Mouse (Mus musculus) ES-CJ7 (cell line): Measurements from ENCODE around the gene Neurog3.
A peak's percentile ranks its signal among the peaks of the same experiment; 100 is the strongest.

Source experiments
- DNase-seq: peaks from one replicate; pipeline ENCODE4 v3.0.0; 2011; ENCODE audit warnings: low read depth, low spot score

Neurog3 gene

DNA sequence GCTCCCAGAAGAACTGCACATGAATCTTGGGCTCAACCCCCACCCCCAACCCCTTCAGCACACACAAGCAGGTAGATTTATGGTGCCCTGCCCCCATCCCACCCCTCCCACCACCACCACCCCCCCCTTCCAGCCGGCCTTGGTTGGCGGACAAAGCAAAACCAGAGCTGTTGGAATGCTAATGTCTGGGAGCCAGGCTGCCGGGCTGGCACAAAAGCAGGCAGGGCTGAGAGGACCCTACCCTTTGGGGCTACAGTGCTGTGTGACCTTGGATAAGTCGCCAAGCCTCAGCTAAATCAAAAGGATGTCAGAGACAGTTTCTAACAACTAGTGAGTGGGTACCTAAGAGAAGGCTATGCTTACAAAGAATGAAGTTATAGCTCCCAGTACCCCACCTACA, 4.3 kb downstream of the Neurog3 start:
- peak; percentile 77 for DNase-seq

DNA sequence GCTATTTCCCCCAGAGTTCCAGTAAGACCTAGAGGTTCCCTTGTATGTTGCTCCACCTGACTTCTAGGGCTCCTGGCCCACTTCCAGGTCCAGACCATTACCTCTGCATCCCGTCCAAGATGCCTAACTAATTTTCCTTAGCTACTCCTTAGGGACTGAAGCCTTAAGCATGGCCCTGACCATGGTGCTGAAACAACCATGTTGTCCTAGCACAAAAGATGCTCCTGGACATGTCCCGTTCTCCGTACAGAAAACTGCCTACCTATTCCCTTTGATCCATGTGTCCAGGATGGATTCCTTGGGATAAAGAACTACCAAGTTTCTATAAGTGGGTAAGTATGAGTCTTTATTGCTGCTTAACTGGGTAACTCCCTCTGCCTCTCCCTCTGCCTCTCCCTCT, 5.2 kb downstream of the Neurog3 start:
- peak; percentile 80 for DNase-seq

DNA sequence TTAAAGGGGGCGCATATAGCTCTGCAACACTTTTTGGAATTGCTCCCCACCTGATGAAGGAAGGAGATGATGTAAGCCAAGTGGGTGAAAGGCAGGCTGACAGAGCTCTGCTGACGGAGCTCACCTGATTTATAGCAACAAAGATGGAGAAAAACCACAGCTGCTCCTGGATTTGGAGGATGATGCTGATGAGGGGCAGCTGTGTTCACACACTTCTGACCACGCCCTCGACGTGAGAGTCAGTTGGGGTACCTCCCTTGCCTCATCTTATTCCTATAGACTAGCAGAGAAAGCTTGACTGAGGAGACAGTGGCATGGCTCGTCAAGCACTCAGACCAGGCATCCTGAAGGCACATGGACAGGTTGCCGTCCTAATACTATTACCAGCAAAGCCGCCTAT, 10.9 kb downstream of the Neurog3 start, which contains the start of gene Fam241b:
Gene Fam241b, minus strand, starts transcription at position 101 of the 400 bp plus-strand sequence.
- no peak for DNase-seq

DNA sequence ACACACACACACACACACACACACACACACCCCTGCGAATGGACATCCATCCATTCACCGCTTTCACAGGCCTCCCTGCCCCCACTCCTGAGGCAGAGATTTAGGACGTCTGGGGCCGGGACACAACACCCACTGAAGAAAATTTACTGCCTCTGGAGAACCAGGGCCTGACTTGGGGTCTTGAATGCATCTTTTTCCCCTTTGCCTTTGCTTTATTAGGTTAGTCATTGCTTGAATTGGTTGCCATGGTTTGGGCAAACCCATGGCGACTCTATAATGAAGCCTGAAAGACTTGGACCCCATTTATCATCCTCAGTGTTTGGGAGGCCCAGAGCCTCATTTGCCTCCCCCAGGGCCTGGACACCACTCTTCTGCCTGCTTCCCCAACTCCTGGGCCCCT, 13.1 kb downstream of the Neurog3 start:
- no peak for DNase-seq

DNA sequence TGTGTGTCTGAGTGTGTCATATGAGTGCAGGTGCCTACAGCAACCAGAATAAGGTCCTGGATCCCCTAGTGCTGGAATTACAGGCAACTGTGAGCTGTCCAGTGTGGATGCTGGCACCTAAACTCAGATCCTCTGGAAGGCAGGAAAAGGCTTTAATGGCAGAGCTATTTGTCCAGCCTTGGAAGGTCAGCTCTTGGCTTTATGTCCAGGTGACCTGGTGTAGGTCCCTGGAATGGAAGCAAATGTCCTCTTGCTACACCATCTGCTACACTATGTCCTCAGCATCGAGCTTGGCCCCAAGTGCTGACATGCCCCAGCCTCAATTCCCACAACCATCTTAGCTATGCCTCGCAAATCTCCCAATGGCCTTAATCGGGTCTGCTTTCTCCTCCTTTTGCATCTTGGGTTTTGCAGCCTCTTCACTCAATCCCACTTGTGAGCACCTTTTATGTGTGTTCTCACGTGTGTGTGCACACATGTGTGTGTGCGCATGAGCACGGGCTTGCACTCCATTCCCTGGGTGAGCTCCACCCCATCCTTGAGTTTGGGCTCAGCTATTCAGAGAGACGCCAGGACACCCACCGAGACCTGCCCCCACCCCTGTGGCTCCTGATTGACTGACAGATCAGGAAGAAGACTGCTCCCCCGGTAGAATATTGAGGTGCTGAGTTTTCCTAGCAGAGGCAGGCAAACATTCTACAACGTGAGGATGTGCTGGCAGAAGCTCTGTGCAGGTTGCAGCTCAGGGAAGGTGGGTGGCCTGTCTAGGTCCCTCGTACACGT, 14.8 kb downstream of the Neurog3 start:
- no peak for DNase-seq

DNA sequence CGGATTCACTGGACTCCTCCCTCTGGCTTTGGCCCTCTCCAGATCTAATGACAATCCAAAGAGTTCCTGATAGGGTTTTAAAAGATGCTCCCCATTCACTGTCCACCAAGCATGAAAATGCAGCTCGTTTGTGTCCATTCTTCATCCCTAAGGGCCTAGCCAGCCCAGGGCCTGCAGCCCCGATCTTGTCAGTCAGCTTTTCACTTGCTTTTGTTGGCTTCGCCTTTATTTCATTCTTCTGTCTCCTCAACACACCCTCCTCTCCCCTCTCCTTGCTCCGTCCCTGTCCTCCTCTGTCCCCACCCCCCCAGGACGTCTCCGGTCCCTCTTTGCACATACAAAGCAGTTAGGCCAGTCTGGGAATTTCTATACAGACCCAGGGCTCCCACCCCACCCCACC, 17.0 kb downstream of the Neurog3 start:
- DNase-seq: no peak

DNA sequence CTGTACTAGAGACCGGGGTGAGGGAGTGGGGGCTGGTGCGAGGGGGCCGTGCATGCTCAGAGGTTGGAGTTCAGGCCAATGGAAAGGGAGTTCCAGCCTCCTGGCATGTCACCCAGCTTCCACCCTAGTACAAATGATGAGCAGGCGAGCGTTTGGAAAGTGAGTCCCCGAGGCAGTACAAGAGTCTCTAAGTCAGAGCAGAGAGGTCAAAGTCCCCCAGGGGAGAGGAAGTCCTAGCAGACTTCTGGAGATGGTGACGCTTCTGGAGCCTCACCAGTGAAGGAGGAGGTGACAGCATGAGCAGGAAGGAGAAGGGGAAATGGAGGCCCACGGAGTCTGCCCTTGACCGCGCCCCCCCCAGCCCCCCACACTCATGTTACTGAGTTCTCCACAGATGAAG, 29.5 kb downstream of the Neurog3 start:
- DNase-seq: no peak

DNA sequence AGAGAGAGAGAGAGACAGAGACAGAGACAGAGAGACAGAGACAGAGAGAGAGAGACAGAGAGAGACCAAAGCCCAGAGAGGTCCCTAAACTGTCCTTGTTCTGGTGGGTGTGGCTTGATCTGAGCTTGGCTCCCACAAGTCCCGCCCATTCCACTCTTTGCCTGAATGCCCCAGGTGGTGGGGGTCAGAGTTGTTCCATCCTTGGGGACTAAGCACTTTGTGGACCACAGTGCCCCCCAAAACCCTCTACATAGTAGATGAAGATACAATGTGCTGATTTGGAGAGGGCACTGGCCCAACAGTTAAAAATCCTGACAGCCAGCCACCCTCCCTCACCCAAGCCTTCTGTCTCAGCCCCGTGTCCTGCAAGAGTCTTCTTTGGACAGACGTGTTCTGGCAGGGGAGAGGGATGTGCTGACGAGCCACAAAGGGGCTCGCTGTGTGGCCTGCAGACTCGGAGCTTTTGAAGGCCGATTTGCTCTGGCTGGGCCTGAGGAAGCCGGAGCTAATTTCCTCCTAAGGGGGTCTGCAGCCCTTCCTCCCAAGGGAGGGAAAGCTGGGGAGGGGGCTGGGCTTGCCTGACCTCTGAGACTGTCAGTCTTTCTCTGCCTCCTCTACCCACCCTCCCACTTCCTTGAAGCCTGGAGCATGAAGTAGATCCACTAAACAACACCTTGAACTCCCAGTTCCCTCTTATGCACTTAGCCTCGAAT, 40.1 kb downstream of the Neurog3 start:
- no peak for DNase-seq

DNA sequence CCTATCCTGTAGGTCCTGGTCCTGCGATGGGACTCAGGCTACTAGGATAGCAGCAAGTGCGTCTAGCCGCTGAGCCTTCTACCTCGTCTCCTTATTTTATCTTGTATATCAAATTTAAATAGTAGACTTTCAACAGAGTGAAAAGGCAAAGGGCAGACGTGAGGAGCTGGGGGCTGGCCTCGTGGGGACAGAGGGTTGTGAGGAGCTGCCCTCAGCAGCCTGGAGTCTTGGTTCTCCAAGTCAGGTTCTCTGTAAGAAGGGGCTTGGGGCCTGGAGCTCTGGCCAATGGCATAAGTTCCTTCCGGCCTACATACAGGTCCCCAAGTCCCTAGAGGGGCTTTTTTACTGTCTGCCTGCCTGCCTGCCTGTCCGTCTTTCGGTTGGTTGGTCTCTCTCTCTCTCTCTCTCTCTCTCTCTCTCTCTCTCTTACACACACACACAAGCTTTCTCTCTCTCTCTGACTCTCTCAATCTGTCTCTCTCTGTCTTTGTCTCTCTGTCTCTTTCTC, 41.1 kb downstream of the Neurog3 start:
- no peak for DNase-seq

DNA sequence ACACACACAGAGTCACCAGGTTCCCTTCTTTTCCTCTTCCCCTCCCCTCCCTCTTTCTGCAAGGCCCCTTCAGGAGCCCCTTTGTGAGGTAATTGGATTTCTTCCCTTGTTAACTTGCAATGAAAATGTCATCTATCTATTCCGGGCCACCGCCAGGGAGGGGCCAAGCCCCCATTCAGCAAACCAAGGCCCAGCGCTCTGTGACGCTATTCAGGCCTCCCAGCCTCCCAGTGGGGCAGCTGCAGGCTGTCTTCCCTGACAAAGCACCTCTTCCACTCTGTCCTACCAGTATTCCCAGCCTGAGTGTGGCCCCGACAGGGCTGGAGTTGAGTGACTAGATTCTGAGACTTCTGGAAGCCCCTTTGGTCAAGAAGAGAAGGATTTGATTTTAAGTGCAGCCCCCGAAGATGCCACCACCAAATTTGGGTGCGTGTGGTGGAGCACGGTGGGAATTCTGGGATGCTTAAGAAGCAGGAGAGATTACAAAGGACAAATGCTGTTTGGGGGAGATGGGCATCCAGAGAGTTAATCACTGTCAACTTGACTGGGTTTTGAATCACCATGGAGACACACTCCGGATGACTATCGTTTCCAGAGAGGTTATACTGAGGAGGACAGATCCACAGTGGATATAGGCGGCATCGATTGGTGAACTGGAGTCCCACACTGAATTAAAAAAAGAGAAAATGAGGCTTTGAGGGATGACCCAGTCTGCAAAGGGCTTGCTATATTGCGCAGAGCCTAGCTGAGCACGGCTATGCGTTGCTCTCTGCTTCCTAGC, 41.8 kb downstream of the Neurog3 start:
- no peak for DNase-seq

DNA sequence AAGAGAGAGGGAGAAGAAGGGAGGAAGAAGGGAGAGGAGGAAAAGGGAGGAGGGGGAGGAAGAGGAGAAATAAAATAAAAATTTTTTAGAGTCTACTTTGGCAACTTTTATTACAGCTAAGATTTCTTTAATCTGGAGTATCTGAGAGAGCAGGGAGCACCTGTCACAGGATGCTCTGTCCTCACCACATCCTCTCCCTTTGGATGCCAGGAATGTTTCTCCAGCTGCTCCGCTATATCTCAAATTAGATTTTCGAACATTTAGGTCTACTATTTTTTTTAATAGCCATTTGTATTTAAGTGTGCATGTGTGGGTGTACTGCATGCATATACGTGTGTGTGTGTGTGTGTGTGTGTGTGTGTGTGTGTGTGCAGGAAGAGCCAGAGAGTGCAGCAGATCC, 47.1 kb downstream of the Neurog3 start:
- DNase-seq: no peak

DNA sequence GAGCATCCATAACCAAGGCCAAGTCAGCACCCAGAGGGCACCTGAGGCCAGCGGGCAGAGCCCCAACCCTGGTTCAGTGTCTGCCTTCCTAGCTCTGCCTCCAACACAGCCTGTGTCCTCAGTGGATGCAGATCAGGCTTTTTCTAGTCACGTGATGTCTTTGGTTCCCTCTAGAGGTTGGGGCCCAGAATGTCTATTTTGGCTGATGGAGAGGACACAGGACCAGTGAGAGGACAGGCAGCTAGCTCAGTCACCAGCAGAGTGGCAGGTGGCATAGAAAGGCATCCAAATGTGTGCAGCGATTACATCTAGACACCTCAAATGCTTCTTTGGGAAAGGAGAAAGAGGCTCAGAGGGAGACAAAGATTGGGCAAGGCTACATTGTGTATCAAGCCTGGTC, 48.8 kb downstream of the Neurog3 start:
- peak; percentile 55 for DNase-seq

DNA sequence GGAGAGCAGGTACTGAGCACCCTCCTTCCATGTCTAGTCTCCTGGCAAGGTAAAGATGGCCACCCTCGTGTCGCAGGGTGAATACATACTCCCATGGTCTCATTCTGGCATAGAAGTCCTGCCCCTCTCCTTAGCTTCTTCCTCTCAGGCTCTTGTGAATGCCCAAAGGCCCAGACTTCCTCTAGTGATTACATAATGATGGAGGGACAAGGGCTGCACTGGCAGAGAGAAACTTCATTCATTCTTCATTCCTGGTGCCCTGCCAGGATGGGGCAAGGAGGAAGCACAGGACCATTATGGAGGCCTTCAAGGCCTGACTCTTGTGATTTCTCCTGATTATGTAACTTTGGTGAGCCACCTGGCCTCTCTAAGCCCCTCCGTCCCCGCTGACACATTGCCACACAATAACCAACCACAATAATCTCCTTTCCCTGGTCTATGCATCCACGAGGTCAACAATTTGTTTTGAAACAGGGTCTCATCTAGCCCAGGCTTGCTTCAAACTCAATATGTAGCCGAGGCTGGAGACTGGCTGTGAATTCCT, 49.7 kb downstream of the Neurog3 start:
- DNase-seq: no peak

DNA sequence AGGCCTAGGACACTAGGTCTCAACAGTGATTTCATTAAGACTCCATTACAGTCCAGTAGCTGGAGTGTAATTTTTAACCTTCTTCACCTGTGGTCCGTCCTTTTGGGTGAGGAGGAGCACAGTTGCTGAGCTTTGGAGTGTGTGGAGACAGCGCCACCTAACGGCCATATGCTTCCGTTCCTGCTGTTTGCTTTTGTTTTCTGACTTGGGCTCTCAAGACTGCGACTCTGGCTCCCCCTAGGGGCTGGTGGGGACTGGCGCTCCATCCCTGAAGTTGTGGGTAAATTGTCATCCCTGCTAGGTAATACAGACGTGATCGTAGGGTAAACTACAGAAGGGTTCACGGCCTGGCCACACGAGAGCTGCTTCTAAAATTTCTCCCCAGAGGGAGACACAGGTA, 50.2 kb downstream of the Neurog3 start:
- peak; percentile 96 for DNase-seq
